Mouse (Mus musculus) adrenal gland, postnatal 4 days (tissue): ENCODE data around the gene Thrb. TPM values are rescaled to one million over a fixed set of nuclear protein-coding genes. Genes with fewer than 3 reads are reported as not detected.

ENCODE experiments used
- DNase-seq, 2 experiments: peaks; one replicate each; pipeline ENCODE4 v3.0.0; 2021 to 2022; ENCODE audit warnings: low spot score in 2 of 2, mixed read lengths in 2 of 2
- total RNA-seq, 2 experiments: library from RNA; stranded (reverse); gene quantifications; 2 replicates each; pipeline ENCODE4 v1.2.3; 2021

Thrb gene
- total RNA-seq, 2 experiments from 2014 or later, result 43.1 to 46.0 TPM

DNA sequence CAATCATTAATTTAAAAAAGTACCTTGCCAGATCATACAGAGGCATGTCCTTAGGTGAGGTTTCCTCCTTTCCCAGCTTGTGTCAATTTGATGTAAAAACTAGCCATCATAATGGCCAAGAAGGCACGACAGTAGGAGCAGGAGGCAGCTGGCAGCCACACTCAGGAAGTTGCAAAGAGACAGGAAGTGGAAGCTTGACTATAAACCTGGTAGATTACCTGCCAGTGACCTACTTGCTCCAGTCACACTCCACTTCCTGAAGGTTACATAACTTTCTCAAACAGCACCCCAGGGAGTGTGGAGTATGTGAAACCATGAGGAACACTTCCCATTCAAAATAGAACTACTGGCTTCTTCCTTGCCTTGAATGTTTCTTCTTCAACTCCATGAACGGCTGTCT is 361.7 kb downstream of the Thrb start:
- no peak for DNase-seq

DNA sequence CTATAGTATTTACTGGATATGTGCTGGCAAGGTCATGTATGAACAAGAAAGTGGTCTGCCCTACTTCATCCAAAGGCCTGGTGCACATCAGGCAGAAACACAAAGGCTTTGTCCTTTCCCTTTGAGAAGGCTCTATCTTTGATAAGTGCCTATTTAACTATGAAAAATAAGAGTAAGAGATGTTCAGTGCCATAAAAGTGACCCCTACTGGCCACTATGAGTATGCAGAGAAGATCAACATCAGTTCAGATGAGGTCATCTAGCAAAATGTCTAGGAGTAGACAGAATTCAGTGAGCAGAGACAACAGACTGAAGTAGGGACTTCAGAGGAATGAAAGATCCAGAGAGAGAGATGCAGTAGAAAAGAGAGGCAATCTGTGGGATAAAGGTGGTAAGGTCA is 362.3 kb downstream of the Thrb start:
- DNase-seq, result no peak

DNA sequence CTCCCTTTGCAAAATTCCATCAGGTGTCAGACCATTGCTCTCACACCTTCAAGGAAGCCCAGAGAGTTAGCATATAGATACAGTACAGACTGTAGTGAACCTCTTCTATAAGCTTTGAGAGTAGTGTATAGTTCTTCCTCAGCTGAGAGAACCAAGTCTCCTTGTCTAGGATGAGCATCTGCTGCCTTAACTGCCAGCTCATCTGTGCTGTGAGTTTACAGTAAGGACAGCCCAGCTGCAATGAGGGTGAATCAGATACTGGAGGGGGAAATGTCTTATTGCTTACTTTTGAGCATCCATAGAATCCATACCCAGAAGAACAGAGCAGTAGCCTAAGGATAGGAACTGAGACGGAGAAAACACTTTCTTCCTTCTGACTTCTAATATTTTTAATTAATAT is 367.8 kb downstream of the Thrb start:
- DNase-seq, result no peak

DNA sequence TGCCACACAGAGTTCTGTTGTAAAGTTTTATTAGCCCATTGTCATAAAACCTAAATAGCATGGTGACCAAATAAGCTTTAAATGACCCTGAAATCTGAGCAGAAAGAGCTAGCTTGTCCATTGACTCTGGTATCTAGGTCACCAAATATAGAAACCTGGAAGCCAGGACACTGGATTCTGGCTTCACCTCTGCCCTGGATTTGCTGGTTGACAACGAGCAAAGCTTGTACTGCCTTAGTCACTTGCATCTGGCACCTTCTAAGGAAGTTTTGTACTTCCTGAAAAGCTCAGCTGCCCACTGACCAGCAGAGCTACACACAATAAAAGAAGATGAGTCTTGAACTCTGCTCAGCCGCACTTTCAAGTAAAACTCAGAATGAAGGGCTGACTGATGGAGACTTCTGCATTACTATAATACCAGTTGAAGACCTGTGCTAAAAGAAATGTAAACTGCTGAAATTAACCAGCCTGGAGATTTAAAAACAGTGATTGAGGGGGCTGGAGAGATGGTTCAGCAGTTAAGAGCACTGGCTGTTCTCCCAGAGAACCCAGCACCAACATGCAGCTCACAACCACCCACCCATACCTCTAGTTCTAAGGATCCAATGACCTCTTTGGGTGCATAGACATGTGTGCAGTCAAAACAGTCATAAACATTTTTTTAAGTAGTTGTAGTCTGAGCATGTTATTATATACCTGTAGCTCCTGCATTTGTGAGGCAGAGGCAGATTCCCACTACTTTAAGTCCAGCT is 369.3 kb downstream of the Thrb start:
- no peak for DNase-seq

GRCm38 (mm10) chr14:18031941-18032340 is 371.9 kb downstream of the Thrb start:
- DNase-seq, result no peak

GRCm38 (mm10) chr14:18036573-18036972 is 376.5 kb downstream of the Thrb start:
- DNase-seq, result no peak

- DNase-seq, result no peak
These were observed 402.2 kb downstream of the Thrb start for GRCm38 (mm10) chr14:18062082-18062772.
